Mouse (Mus musculus) CH12F3 (cell line): ENCODE measurements around the gene Prr5.

Experiments
- in situ Hi-C: fragments of 300-500 bp; cut with MboI; formaldehyde crosslinking; loops from 2 replicates; pipeline ENCODE4 v1.14.3; 2020; ENCODE audit warnings: low sequenced_read_pairs

The Prr5 gene

GRCm38 (mm10) chr15:84653979-84654966 is 15.1 kb upstream of the Prr5 start:
- in situ Hi-C loops = no loop called here

GRCm38 (mm10) chr15:84654975-84655374 is 14.4 kb upstream of the Prr5 start:
- in situ Hi-C loops = no loop called here

- in situ Hi-C loops = no loop called here
Observed at GRCm38 (mm10) chr15:84656689-84657088, 12.7 kb upstream of the Prr5 start.

- in situ Hi-C loops = no loop called here
Observed at GRCm38 (mm10) chr15:84657384-84658064, 11.9 kb upstream of the Prr5 start.

- in situ Hi-C loops = no loop called here
Observed at GRCm38 (mm10) chr15:84658655-84659054, 10.8 kb upstream of the Prr5 start.

- in situ Hi-C loops = no loop called here
Observed at GRCm38 (mm10) chr15:84659856-84660255, 9.6 kb upstream of the Prr5 start.

- in situ Hi-C loops = no loop called here
Observed at GRCm38 (mm10) chr15:84661274-84661673, 8.1 kb upstream of the Prr5 start.

GRCm38 (mm10) chr15:84662952-84663684 is 6.3 kb upstream of the Prr5 start:
- in situ Hi-C loops = no loop called here

GRCm38 (mm10) chr15:84663685-84664060 is 5.7 kb upstream of the Prr5 start:
- in situ Hi-C loops = no loop called here

GRCm38 (mm10) chr15:84664542-84665460 is 4.6 kb upstream of the Prr5 start:
- in situ Hi-C loops = no loop called here

GRCm38 (mm10) chr15:84665662-84666061 is 3.8 kb upstream of the Prr5 start:
- in situ Hi-C loops = no loop called here

- in situ Hi-C loops = no loop called here
Observed at GRCm38 (mm10) chr15:84666065-84666464, 3.4 kb upstream of the Prr5 start.

GRCm38 (mm10) chr15:84667601-84668000 is 1.8 kb upstream of the Prr5 start:
- in situ Hi-C loops = no loop called here

GRCm38 (mm10) chr15:84669771-84670656 is 594 bp downstream of the Prr5 start:
- in situ Hi-C loops = no loop called here

GRCm38 (mm10) chr15:84670657-84671055 is 1.2 kb downstream of the Prr5 start:
- in situ Hi-C loops = no loop called here

- in situ Hi-C loops = no loop called here
Observed at GRCm38 (mm10) chr15:84671401-84672307, 2.2 kb downstream of the Prr5 start.

- in situ Hi-C loops = no loop called here
Observed at GRCm38 (mm10) chr15:84672308-84672615, 2.8 kb downstream of the Prr5 start.

GRCm38 (mm10) chr15:84672616-84673015 is 3.2 kb downstream of the Prr5 start:
- in situ Hi-C loops = no loop called here
